Mouse (Mus musculus): ENCODE results near the gene Gpr156. TPM values are rescaled to one million over a fixed set of nuclear protein-coding genes. Genes with fewer than 3 reads are reported as not detected.
"Not testable (repeated sequence)": the region's sequence is repeated elsewhere in the genome, so short reads cannot be mapped to it uniquely, and the experiment has no call there.

Gpr156 gene
- polyA plus RNA-seq, 1 experiment = not detected

DNA sequence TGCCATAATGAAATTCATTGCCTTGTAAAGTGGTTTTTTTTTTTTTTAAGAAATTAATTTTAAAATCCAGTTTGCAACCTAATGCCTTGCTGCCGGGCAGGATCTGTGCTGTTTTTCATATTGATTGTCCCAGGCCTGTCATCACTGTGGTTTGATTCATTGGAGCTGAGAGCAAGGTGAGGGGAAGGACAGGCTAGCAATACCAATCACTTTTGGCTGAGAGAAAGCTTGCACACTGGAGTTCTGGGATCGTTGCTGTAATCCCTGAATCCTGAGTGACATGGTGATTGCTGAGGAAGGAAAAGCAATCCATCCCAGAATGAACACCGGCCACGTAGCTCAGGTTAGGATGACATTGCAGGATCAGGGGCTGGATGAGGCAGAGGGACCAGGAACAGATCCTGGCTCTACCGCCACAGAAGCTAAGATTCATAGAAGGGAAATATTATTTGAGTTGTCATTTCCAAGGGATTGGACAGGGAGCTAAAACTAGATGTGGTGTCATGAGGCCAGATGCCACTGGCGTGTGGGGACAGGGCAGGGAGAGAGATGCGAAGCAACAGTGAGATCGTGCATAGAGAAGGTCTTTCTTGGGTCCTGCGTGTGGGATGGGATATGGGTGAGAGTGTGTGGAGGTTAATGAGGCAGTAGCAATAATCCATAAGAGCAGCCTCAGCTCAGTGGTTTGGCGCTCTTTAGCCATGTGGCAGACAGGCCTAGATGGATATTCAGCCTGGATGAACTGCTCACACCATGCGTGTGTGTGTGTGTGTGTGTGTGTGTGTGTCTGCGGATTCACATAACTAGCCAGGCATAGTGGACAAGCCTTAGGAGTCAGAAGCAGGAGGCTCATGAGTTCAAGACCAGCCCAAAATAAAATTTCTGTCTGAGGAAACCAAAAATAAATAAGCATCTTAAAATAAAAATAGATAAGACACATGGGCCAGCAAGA, 38.0 kb downstream of the Gpr156 start:
- TF ChIP-seq CTCF (IDR thresholded peaks at IDR 0.05; ENCODE audit: low read depth, low read length) = no peak
- TF ChIP-seq POLR2A (IDR thresholded peaks at IDR 0.05; ENCODE audit: borderline replicate concordance, low read depth, low read length) = no peak
- Histone ChIP-seq H3K4me3 (ENCODE audit: insufficient read depth, low read length) (no peak overlapping the region), H3K27ac (ENCODE audit: insufficient read depth, low read depth, low read length) (no peak overlapping the region)

GRCm38 (mm10) chr16:37955336-37955917, 39.1 kb downstream of the Gpr156 start:
- H3K4me1 ChIP-seq (ENCODE audit: control insufficient read depth, insufficient read depth, low read length) = no peaks in the 10 kb centered on the region
- H3K4me3 ChIP-seq (ENCODE audit: insufficient read depth, low read length) = no peak overlapping the region
- H3K27ac ChIP-seq (ENCODE audit: insufficient read depth, low read depth, low read length) = no peak overlapping the region
- no peak for TF ChIP-seq CTCF (IDR thresholded peaks at IDR 0.05; ENCODE audit: low read depth, low read length)
- TF ChIP-seq POLR2A (IDR thresholded peaks at IDR 0.05; ENCODE audit: borderline replicate concordance, low read depth, low read length) = no peak

More for the DNA sequence above, 38.0 kb downstream of the Gpr156 start:
- H3K4me1 ChIP-seq (ENCODE audit: control insufficient read depth, insufficient read depth, low read length) = no peaks in the 10 kb centered on the region

DNA sequence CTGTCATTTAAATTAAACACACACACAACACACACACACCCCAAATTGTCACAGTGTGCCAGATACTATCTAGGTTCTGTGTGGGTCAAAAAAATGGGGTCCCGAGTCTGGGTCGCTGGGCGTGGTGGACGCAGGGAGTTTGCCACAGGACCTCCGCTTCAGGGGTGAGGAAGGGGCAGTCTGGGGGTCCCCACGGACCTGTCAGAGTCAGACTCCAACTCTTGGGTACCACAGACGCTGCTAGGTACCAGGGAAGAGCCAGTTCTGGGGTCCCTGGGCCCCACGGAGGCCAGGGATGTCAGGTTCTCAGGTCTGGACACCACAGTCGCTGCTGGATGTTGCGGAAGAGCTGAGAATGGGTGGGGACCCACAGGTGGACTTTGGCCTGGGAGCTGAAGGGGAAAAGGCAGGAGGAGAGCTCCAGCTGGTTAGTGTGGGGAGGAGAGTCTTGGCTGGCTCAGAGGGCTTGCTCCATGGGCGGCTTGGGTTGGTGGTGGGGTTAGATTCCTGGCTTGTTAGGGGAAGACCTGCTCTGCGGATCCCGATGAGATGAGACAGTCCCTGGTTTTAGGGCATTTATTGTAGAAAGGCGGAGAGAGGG, 39.9 kb downstream of the Gpr156 start:
- Histone ChIP-seq H3K4me3 (ENCODE audit: insufficient read depth, low read length) (no peak overlapping the region), H3K27ac (ENCODE audit: insufficient read depth, low read depth, low read length) (no peak overlapping the region)
- no peak for TF ChIP-seq POLR2A (IDR thresholded peaks at IDR 0.05; ENCODE audit: borderline replicate concordance, low read depth, low read length)
- TF ChIP-seq CTCF (IDR thresholded peaks at IDR 0.05; ENCODE audit: low read depth, low read length) = no peak

DNA sequence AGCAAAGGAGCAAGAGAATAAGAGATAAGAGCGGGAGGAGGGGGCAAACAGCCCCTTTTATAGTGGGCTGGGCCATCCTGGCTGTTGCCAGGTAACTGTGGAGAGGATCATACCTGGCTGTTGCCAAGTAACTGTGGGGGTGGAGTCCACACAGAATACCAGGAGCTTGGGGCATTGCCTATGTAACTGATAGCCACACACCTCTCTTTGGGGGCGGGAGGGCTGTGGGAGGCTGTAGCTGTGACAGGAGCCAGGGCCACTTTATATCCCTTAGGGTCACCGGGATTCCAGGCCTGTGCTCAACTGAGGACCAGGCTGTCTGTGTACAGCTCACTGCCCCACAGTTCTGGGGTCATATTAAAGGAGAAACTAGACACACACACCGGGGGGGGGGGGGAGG, 40.5 kb downstream of the Gpr156 start:
- no peak overlapping the region for H3K27ac ChIP-seq (ENCODE audit: insufficient read depth, low read depth, low read length)
- TF ChIP-seq POLR2A (IDR thresholded peaks at IDR 0.05; ENCODE audit: borderline replicate concordance, low read depth, low read length) (no peak), CTCF (IDR thresholded peaks at IDR 0.05; ENCODE audit: low read depth, low read length) (no peak)
- no peak overlapping the region for H3K4me3 ChIP-seq (ENCODE audit: insufficient read depth, low read length)
- H3K4me1 ChIP-seq (ENCODE audit: control insufficient read depth, insufficient read depth, low read length) = no peaks in the 10 kb centered on the region

More for the DNA sequence above, 39.9 kb downstream of the Gpr156 start:
- no peaks in the 10 kb centered on the region for H3K4me1 ChIP-seq (ENCODE audit: control insufficient read depth, insufficient read depth, low read length)

DNA sequence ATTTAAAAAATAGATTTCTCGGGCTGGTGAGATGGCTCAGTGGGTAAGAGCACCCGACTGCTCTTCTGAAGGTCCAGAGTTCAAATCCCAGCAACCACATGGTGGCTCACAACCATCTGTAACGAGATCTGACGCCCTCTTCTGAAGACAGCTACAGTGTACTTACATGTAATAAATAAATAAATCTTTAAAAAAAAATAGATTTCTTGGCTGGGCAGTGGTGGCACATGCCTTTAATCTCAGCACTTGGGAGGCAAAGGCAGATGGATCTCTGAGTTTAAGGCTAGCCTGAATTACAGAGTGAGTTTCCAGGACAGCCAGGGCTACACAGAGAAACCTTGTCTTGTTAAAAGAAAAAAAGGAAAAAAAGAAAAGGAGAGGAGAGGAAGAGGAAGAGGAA, 46.4 kb downstream of the Gpr156 start:
- H3K4me1 ChIP-seq (ENCODE audit: control insufficient read depth, insufficient read depth, low read length); H3K4me3 ChIP-seq (ENCODE audit: insufficient read depth, low read length); H3K27ac ChIP-seq (ENCODE audit: insufficient read depth, low read depth, low read length): not testable (repeated sequence)

DNA sequence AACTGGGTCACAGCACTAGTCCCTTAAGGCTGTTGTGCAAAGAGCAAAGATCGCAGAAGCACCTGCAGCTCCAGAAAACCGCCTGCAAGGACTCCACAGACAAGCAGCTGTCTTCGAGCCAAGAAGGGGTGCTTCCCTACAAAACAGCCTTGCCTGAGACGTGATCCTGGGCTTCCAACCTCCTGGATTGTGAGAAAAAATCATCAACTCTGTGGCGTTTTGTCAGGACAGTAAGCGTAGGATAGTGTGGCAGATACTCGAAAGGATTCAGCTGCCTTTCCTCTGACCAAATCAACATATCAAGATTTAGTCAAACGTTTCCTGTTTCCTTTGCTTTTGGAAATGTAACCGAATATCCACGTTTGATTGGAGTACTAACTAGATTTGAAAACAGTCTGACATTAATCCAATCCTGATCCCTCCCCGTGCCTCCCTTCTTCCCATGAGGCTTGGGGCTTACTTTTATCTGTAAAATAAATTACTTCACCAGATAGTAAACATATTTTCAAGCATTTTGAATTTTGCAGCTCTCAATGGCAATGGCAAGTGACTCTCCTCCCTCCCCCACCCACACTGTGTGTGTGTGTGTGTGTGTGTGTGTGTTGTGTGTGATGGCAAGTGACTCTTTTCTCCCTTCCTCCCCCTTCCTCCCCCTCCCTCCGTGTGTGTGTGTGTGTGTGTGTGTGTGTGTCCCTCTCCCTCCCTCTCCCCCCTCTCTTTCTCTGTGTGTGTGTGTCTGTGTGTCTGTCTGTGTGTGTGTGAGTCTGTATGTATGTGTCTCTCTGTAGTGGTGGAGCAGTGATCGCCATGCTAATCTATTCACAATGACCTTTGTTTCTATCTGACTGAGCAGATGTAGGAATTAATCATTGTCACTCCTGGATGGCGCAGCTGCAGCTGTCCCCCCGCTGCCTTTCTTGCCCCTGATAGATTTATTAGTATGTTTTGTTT, 47.3 kb downstream of the Gpr156 start:
- H3K4me3 ChIP-seq (ENCODE audit: insufficient read depth, low read length) = no peak overlapping the region
- H3K4me1 ChIP-seq (ENCODE audit: control insufficient read depth, insufficient read depth, low read length) = no peaks in the 10 kb centered on the region
- TF ChIP-seq CTCF (IDR thresholded peaks at IDR 0.05; ENCODE audit: low read depth, low read length) = no peak
- no peak for TF ChIP-seq POLR2A (IDR thresholded peaks at IDR 0.05; ENCODE audit: borderline replicate concordance, low read depth, low read length)
- H3K27ac ChIP-seq (ENCODE audit: insufficient read depth, low read depth, low read length) = no peak overlapping the region

DNA sequence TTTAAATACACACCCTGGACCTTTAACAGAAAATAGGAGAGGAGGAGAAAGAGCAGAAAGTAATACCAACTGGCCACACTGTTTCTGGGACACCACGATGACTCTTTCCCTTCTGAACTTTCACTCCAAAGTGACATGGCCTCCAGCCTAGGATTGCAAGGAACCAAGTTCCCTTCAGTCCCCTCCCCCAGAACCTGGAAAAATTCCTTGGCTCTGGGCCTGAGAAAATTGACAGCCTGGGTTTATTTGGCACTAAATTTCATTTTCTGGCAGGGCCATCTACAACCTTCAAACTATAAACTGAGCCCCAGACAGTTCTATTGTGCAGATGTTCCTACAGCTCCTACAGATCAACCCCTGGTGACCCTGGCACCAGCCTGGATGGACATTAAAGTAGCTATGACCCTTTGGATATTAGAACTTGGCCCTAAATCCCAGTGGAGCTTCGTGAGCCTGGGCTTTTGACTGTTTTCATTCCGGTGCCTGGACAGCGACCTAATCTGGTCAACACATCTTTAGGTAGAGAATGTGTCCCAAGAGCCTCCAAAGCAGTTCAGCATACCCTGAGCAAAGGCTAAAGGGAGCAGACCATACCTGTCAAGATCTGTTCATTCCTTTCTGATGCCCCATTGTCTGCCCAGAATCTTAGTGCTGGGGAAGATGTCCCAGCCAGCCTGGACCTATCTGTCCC, 48.2 kb downstream of the Gpr156 start:
- TF ChIP-seq POLR2A (IDR thresholded peaks at IDR 0.05; ENCODE audit: borderline replicate concordance, low read depth, low read length) (no peak), CTCF (IDR thresholded peaks at IDR 0.05; ENCODE audit: low read depth, low read length) (no peak)
- Histone ChIP-seq H3K27ac (ENCODE audit: insufficient read depth, low read depth, low read length) (no peak overlapping the region), H3K4me3 (ENCODE audit: insufficient read depth, low read length) (no peak overlapping the region), H3K4me1 (ENCODE audit: control insufficient read depth, insufficient read depth, low read length) (no peaks in the 10 kb centered on the region)

GRCm38 (mm10) chr16:37966871-37967270, 50.6 kb downstream of the Gpr156 start:
- Histone ChIP-seq H3K27ac (ENCODE audit: insufficient read depth, low read depth, low read length) (no peak overlapping the region), H3K4me3 (ENCODE audit: insufficient read depth, low read length) (no peak overlapping the region), H3K4me1 (ENCODE audit: control insufficient read depth, insufficient read depth, low read length) (no peaks in the 10 kb centered on the region)
- TF ChIP-seq POLR2A (IDR thresholded peaks at IDR 0.05; ENCODE audit: borderline replicate concordance, low read depth, low read length) = no peak
- TF ChIP-seq CTCF (IDR thresholded peaks at IDR 0.05; ENCODE audit: low read depth, low read length) = no peak

DNA sequence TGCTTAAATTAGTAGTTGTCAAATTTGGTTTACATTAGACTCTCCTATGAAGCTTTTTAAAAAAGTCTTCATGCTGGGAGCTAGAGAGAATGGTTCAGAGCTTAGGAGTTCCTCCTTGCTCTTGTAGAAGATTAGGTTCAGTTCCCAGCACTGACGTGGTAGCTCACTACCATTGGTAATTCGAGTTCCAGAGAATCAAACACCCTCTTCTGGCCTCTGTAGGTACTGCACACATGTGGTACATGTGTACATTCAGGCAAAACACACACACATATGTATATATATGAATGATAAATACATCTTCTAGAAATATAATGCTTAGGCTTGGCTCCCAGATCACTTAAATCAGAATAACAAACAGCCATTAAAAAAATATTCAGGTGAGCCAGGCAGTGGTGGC, 51.1 kb downstream of the Gpr156 start:
- no peak for TF ChIP-seq CTCF (IDR thresholded peaks at IDR 0.05; ENCODE audit: low read depth, low read length)
- no peak for TF ChIP-seq POLR2A (IDR thresholded peaks at IDR 0.05; ENCODE audit: borderline replicate concordance, low read depth, low read length)
- Histone ChIP-seq H3K4me1 (ENCODE audit: control insufficient read depth, insufficient read depth, low read length) (no peaks in the 10 kb centered on the region), H3K27ac (ENCODE audit: insufficient read depth, low read depth, low read length) (no peak overlapping the region), H3K4me3 (ENCODE audit: insufficient read depth, low read length) (no peak overlapping the region)
